Mouse (Mus musculus) v-Abl transformed pro-B cells (cell line): ENCODE data around the gene Olfr549.

Experiments
- in situ Hi-C, 2 experiments: fragments of 400-800 bp; cut with MboI; formaldehyde crosslinking; loops; one replicate each; pipeline ENCODE4 v1.15.1; 2025; ENCODE audit not compliant: unreplicated experiment in 2 of 2

The Olfr549 gene

DNA sequence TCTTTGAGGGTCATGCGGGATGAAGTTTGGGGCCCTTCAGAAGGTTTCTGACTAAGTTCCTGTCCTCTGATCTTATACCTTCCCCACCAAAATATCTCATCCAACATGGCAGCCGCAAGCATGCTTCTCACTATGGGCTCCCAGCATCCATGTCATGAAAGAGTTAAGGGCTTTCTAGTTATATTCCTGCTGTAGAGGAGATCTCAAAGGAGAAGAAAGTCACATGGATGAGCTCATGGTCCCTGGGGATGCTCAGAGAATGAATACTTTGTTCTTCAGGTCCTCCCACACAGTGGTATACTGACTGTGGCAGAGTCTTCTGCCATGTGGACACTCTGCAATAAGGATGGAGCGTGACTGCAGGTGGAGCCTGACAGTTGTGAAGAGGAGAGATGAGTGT, at the start of gene Olfr549:
Gene Olfr549, plus strand, starts transcription at position 301 of the 400 bp plus-strand sequence.
- in situ Hi-C loops, result no loop called here

- in situ Hi-C loops, result loop anchor here (25.0 kb wide), 1 partner anchor 1210 kb away; the partner anchor contains the start of gene Olfr243 (in 2 of the 2)
Measured at GRCm38 (mm10) chr7:102501986-102502385, 47.7 kb upstream of the Olfr549 start.

- in situ Hi-C loops, result loop anchor here (5.0 to 25.0 kb wide), 2 partner anchors 410 to 1205 kb away; partner anchors contain the start of genes Olfr243 (in 2 of the 2) and Olfr571 (in 1 of the 2)
Measured at GRCm38 (mm10) chr7:102506848-102507247, 42.8 kb upstream of the Olfr549 start.

GRCm38 (mm10) chr7:102508066-102508465, 41.6 kb upstream of the Olfr549 start:
- in situ Hi-C loops, result loop anchor here (5.0 to 25.0 kb wide), 2 partner anchors 409 to 1204 kb away; partner anchors contain the start of genes Olfr243 (in 2 of the 2) and Olfr571 (in 1 of the 2)

DNA sequence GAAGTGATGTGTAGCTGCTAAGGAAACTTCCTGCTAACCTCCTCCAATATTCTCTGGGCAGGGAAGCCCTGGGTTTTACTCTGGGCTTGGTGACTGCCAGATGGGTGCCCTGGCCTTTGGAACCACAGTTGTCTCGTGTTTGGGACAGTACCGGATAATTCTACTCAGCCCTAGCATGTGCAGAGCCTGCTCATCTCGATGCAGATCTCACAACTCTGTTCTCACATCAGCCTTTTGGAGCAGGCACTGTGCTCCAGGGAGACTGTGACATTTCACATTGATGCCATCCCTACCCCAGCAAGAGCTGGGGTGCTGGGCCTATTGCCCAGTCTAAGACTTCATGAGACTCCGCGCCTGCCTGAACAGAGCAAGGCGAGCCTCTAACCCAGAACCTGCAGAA, 41.0 kb upstream of the Olfr549 start:
- in situ Hi-C loops, result loop anchor here (5.0 to 25.0 kb wide), 2 partner anchors 409 to 1204 kb away; partner anchors contain the start of genes Olfr243 (in 2 of the 2) and Olfr571 (in 1 of the 2)

- in situ Hi-C loops, result loop anchor here (5.0 to 25.0 kb wide), 7 partner anchors 128 to 1688 kb away; partner anchors contain the start of genes Olfr243 (in 2 of the 2), Olfr554 (in 2 of the 2), Olfr633 (in 2 of the 2) and Olfr557 (in 1 of the 2)
Measured at GRCm38 (mm10) chr7:102509726-102510125, 39.9 kb upstream of the Olfr549 start.

- in situ Hi-C loops, result loop anchor here (5.0 to 25.0 kb wide), 6 partner anchors 125 to 1685 kb away; partner anchors contain the start of genes Olfr243 (in 2 of the 2), Olfr554 (in 2 of the 2), Olfr633 (in 2 of the 2) and Olfr557 (in 1 of the 2)
Measured at GRCm38 (mm10) chr7:102511927-102512326, 37.7 kb upstream of the Olfr549 start.

DNA sequence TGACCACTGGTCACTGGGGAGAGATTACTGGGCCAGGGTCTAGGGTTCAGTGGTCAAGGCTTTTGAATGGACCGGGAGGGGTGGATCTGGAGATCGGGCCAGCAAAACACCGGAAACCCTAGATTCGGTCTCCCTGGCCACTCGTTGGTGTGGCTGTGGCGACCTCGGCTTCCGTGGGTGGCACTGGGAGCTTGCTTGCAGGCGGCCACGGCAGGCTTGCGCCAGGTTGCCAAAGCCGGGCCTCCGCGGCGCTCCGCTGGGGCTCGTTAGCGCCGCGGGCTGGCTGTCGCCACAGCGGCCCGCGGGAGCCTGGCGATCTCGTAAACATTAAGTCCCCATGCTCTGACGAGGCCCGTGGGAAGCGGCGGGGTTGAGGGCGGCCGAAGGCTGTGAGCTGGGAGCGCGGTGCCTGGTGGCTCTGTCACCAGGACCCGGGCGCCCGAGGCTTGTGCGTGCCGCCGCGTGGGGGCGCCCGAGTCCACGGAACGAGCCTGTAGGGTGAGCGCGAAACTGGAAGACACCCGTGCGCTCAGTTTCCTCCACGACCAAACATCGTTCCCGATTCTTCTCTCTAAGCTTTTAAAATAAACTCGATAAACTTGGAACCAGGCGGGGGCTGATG, 36.7 kb upstream of the Olfr549 start:
- in situ Hi-C loops, result loop anchor here (5.0 to 25.0 kb wide), 6 partner anchors 124 to 1684 kb away; partner anchors contain the start of genes Olfr243 (in 2 of the 2), Olfr554 (in 2 of the 2), Olfr633 (in 2 of the 2) and Olfr557 (in 1 of the 2)

GRCm38 (mm10) chr7:102514144-102514543, 35.5 kb upstream of the Olfr549 start:
- in situ Hi-C loops, result loop anchor here (5.0 to 25.0 kb wide), 6 partner anchors 123 to 1683 kb away; partner anchors contain the start of genes Olfr243 (in 2 of the 2), Olfr554 (in 2 of the 2), Olfr633 (in 2 of the 2) and Olfr557 (in 1 of the 2)

- in situ Hi-C loops, result loop anchor here (5.0 to 25.0 kb wide), 4 partner anchors 406 to 1668 kb away; partner anchors contain the start of genes Olfr243 (in 2 of the 2), Olfr633 (in 2 of the 2), Olfr572 (in 1 of the 2) and Olfr648 (in 1 of the 2)
Measured at GRCm38 (mm10) chr7:102516261-102517050, 33.2 kb upstream of the Olfr549 start.

GRCm38 (mm10) chr7:102517051-102517335, 32.7 kb upstream of the Olfr549 start:
- in situ Hi-C loops, result loop anchor here (5.0 to 25.0 kb wide), 4 partner anchors 405 to 1668 kb away; partner anchors contain the start of genes Olfr243 (in 2 of the 2), Olfr633 (in 2 of the 2), Olfr572 (in 1 of the 2) and Olfr648 (in 1 of the 2)

- in situ Hi-C loops, result no loop called here
Measured at GRCm38 (mm10) chr7:102529052-102529451, 20.6 kb upstream of the Olfr549 start.

GRCm38 (mm10) chr7:102534449-102534848, 15.2 kb upstream of the Olfr549 start, which contains the start of gene Olfr547:
TSS of gene Olfr547 (plus strand) at chr7:102534749.
- in situ Hi-C loops, result no loop called here

- in situ Hi-C loops, result no loop called here
Measured at GRCm38 (mm10) chr7:102540596-102540995, 9.1 kb upstream of the Olfr549 start, which contains the start of gene Olfr548-ps1. TSS of gene Olfr548-ps1 (plus strand) at chr7:102540896.

DNA sequence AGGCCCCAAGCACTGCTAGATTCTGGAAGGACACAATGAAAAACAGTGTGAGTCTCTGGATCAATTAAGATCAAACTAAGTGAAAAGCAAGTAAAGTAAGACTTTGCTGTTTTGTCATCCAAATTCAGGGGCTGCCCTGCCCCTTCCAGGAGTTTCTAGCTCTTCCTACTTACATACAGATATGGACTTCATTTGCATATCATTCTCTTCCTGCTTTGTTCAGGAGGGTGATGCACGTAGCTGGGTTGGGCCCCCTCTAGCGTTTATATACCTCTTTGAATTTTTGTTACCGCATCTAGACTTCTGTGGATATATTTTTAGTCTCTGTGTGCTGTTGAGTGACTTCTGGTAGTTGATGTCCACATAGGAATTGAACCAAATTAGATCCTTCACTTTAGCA, 8.4 kb upstream of the Olfr549 start:
- in situ Hi-C loops, result no loop called here

DNA sequence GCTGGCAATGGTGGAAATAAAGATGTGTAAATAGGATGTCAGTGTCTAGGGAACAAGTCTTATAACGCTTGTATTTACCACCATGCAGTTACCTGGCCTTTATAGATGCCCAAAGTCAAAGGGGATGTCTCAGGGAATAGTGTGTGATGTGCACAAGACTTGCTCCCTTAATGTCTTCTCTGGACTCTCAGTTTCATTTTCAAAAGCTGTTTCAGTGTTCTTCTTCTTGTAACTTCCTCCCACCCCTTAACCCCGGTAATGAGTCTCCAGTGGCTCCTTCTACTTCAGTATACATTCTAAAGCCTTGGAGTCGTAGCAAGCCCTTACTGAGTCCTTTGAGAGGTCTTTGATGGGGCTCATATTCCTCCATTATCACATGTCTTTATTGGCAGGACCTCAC, 3.6 kb downstream of the Olfr549 start:
- in situ Hi-C loops, result no loop called here

DNA sequence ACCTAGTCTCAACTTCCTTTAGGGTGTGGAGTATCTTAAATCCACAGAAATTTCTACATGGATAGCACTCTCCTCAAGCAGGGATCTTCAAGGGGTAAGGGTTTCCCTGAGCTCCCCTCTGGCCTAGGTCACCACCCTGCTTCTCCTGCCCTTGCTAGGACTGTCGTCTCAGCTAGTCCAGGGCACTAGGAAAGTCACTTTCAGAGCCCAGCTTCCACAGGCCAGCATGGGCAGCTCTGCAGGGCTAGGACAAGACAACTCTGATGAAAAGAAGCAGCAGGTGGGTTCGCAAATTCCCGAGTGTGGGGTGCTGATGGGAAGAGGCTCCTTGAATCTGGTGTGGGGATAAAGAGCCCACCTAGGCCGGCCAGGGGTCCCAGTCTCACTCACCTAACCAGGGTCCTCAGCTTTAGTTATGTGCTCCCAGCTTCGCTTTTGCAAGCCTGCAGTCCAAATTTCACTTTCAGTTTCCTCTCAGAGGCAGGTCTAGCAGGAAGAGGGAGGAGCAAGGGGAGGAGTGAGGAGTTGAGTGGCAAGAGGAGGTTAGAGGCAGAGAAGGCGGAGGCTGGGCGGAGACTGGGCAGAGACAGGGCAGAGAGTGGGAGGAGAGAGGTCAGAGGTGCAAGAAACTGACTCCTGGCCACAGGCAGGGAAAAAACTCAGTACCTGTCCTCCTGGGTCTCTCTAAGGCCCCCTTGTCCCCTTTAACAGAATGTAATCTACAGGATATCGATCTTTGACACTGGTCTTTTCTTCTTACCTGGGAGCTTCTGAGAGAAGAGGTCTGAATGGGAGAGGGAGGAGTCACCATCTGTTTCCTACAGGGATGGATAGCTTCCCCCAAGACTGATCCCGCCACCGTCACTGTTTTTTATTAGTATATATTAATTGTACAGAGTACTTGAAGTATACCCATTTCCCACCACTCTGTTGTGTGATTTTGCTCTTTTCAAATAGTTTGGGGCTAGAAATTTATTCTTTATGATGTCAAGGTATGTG, 15.6 kb downstream of the Olfr549 start, which contains the start of gene Trim21:
Gene Trim21, minus strand, starts transcription at position 488 of the 999 bp plus-strand sequence.
- in situ Hi-C loops, result no loop called here

DNA sequence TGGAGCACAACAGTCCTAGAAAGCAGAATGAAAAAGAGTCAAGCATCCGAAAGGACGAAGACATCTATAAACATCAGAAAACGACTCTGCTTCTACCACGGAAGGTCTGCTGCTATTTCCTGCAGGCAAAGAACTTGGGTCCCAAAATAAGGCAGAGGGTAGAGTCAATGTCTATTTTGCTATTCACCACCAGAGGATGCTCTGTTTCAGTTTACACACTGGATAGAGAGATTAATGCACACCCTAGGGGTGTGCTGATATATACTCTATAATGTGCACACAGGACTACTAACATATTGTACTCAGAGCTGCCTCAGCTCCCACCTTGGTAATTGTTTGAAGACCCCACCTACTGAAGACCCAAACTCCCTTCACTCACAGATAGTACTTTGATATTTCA, 16.5 kb downstream of the Olfr549 start:
- in situ Hi-C loops, result no loop called here

DNA sequence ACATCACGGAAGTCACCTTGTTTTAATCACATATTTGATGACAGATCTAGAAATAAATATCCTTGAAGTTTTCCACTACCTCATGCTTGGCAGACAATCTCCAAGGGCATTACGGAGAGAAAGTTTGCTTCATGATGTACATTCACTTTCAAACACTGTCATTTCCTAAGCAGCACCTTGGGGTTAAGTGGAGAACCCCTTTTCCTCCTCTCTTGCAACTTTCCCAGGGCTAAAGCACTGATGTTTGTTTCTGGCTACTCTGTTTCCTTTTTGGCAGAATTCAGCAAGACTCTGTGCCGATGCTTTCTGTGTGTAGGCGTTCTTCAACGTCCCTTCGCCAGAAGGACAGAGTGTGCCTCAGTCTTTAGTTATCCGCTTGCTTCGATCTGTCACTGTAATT, 21.5 kb downstream of the Olfr549 start, which contains the start of gene Olfr550:
Gene Olfr550, plus strand, starts transcription at position 301 of the 400 bp plus-strand sequence.
- in situ Hi-C loops, result no loop called here
